8 mouse cellular contexts compared by ENCODE assay signal in the genomic region with DNA sequence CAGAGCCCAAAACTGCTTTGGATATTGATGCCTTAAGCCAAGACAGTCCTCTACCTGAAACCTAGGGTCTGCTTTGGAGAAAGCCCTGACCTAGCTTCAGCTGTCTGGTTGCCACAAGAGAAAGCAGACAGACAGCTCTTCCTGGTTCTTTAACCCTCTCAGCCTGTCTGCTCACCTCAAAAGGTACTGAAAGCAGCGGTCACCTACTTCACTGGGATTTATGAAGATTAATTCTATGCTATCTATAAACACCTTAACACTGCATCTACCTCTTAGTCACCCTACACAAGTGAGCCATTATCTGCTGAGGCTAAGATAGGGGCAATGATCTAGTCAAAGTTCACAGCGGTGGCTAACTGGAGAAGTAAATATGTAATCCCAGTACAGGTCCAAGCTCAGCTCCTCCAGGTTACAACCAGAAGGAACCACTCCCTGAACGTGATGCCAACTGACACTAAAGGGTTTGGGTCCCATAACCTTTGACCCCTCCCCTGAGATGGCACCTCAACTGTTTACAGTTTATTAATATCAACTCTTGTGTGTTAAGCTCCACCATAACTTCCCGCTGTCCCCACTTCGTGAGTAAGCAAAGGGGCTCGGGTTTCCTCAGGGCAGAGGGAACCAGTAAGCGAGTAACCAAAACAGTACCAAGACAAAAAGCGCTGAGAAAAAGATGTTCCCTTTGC. TPM values are rescaled to one million over a fixed set of nuclear protein-coding genes. Genes with fewer than 3 reads are reported as not detected.
DNase-seq lines count a peak whose midpoint lies in the region; ATAC-seq lines count a peak whose summit lies in the region.

No protein-coding gene starts in this region.

- H3K36me3 ChIP-seq in forebrain, embryonic 16.5 days (ENCODE audit: control insufficient read depth, insufficient read depth), result peaks cover 8% of the 10 kb centered on the region
- H3K36me3 ChIP-seq in midbrain, embryonic 16.5 days (ENCODE audit: control insufficient read depth, insufficient read depth, low read length), result peaks cover 5% of the 10 kb centered on the region; the same call in 1 of the 2 replicates

- peak overlapping the region; percentile 77 for H3K9ac ChIP-seq in forebrain, embryonic 16.5 days (replicated peaks; ENCODE audit: low read depth, low read length)
- peak overlapping the region; percentile 97 for H3K9ac ChIP-seq in midbrain, embryonic 16.5 days (ENCODE audit: low read depth, low read length)

- peak overlapping the region; percentile 58 for H3K4me3 ChIP-seq in forebrain, embryonic 16.5 days (replicated peaks; ENCODE audit: low read length)
- peak overlapping the region; percentile 85 for H3K4me3 ChIP-seq in midbrain, embryonic 16.5 days (ENCODE audit: low read depth, low read length)

- H3K9me3 ChIP-seq in forebrain, embryonic 16.5 days (ENCODE audit: control insufficient read depth, low read length), result no peaks in the 10 kb centered on the region
- no peaks in the 10 kb centered on the region for H3K9me3 ChIP-seq in midbrain, embryonic 16.5 days (replicated peaks; ENCODE audit: control insufficient read depth, low read length, poor library complexity, severe bottlenecking)

- 24% methylated on average over 8 of the region's 8 CpGs for WGBS in forebrain, embryonic 16.5 days
- 28% methylated on average over 8 of the region's 8 CpGs for WGBS in midbrain, embryonic 16.5 days

- peaks cover 36% of the 10 kb centered on the region for H3K4me1 ChIP-seq in forebrain, embryonic 16.5 days (replicated peaks; ENCODE audit: control insufficient read depth, insufficient read depth, low read length)
- peaks cover 32% of the 10 kb centered on the region for H3K4me1 ChIP-seq in midbrain, embryonic 16.5 days (ENCODE audit: control insufficient read depth, insufficient read depth, low read length)

- peak overlapping the region; percentile 81 for H3K4me2 ChIP-seq in forebrain, embryonic 16.5 days (ENCODE audit: low read length)
- peak overlapping the region; percentile 77 for H3K4me2 ChIP-seq in midbrain, embryonic 16.5 days (ENCODE audit: low read length)

- ATAC-seq in forebrain, embryonic 16.5 days, result no peak
- no peak for ATAC-seq in midbrain, embryonic 16.5 days
- no peak for ATAC-seq in activated CD4-positive, CD25-positive, alpha-beta regulatory T cell, adult 4 months

- peak overlapping the region; percentile 98; the same call in 1 of the 2 replicates for H3K27ac ChIP-seq in forebrain, embryonic 16.5 days (ENCODE audit: low read length)
- H3K27ac ChIP-seq in midbrain, embryonic 16.5 days (ENCODE audit: low read length), result peak overlapping the region; percentile 92

- DNase-seq in thymus, postnatal 4 days, result peak; percentile 27
- no peak for DNase-seq in thymus, postnatal 14 days
- peak; percentile 78 for DNase-seq in kidney, postnatal 14 days
- no peak for DNase-seq in urinary bladder, postnatal 25 days (ENCODE audit: low spot score)
- no peak for DNase-seq in Muller cell, postnatal 12 days (ENCODE audit: inconsistent ontology term)

- H3K27me3 ChIP-seq in forebrain, embryonic 16.5 days (replicated peaks; ENCODE audit: control insufficient read depth, insufficient read depth, low read length), result no peaks in the 10 kb centered on the region
- no peaks in the 10 kb centered on the region for H3K27me3 ChIP-seq in midbrain, embryonic 16.5 days (ENCODE audit: control insufficient read depth, insufficient read depth, low read depth, low read length)

RNA-seq across cellular contexts. Expression of a gene that starts 1.2 kb away (rescaled TPM):
- 135 and 147 TPM in 2 replicates for polyA plus RNA-seq in forebrain, embryonic 16.5 days (2015; fragmentation: Nextera tagmentation; extraction: Ambion mirVana)
- 125 and 136 TPM in 2 replicates for polyA plus RNA-seq in midbrain, embryonic 16.5 days (2015; fragmentation: Nextera tagmentation; extraction: Ambion mirVana)
- polyA plus RNA-seq in activated CD4-positive, CD25-positive, alpha-beta regulatory T cell, adult 4 months (2017; shearing (Covaris generic)), result 100 to 1,000 TPM; 133 to 205 TPM

RNA-seq across cellular contexts. Expression of a gene that starts 1.6 kb away (rescaled TPM):
- polyA plus RNA-seq in forebrain, embryonic 16.5 days (2015; fragmentation: Nextera tagmentation; extraction: Ambion mirVana), result 17.3 and 22.2 TPM in 2 replicates
- 19.7 and 20.7 TPM in 2 replicates for polyA plus RNA-seq in midbrain, embryonic 16.5 days (2015; fragmentation: Nextera tagmentation; extraction: Ambion mirVana)
- 10 to 100 TPM; 11.7 to 17.0 TPM for polyA plus RNA-seq in activated CD4-positive, CD25-positive, alpha-beta regulatory T cell, adult 4 months (2017; shearing (Covaris generic))

RNA-seq across cellular contexts. Expression of a gene that starts 43.9 kb away (rescaled TPM):
- polyA plus RNA-seq in forebrain, embryonic 16.5 days (2015; fragmentation: Nextera tagmentation; extraction: Ambion mirVana), result 18.0 and 23.4 TPM in 2 replicates
- 42.4 and 44.7 TPM in 2 replicates for polyA plus RNA-seq in midbrain, embryonic 16.5 days (2015; fragmentation: Nextera tagmentation; extraction: Ambion mirVana)
- under 1 TPM; 0.45 to 0.65 TPM for polyA plus RNA-seq in activated CD4-positive, CD25-positive, alpha-beta regulatory T cell, adult 4 months (2017; shearing (Covaris generic))

RNA-seq across cellular contexts. Expression of a gene that starts 45.2 kb away (rescaled TPM):
- 0.53 and 1.0 TPM in 2 replicates for polyA plus RNA-seq in forebrain, embryonic 16.5 days (2015; fragmentation: Nextera tagmentation; extraction: Ambion mirVana)
- 1.3 TPM in 2 replicates for polyA plus RNA-seq in midbrain, embryonic 16.5 days (2015; fragmentation: Nextera tagmentation; extraction: Ambion mirVana)
- 1 to 10 TPM; 2.1 to 3.1 TPM for polyA plus RNA-seq in activated CD4-positive, CD25-positive, alpha-beta regulatory T cell, adult 4 months (2017; shearing (Covaris generic))

Comparison
In these comparisons a context has a peak if more than half of its experiments do, and no peak if none do; other contexts are left out.
1. DNase-seq: peak in thymus, postnatal 4 days (single experiment) and kidney, postnatal 14 days (single experiment); none in thymus, postnatal 14 days (single experiment), urinary bladder, postnatal 25 days (single experiment) and Muller cell, postnatal 12 days (single experiment).
2. RNA of a gene that starts 43.9 kb away (polyA plus RNA-seq): 42.4 to 44.7 TPM in midbrain, embryonic 16.5 days and 18.0 to 23.4 TPM in forebrain, embryonic 16.5 days; 0.45 to 0.65 TPM in activated CD4-positive, CD25-positive, alpha-beta regulatory T cell, adult 4 months; every median in the first group is over 10 times any median in the second.